Mouse (Mus musculus) CD4-positive, CD25-positive, alpha-beta regulatory T cell, adult 4 months (primary cell): Measurements from ENCODE around the gene Rasgef1b. TPM values are rescaled to one million over a fixed set of nuclear protein-coding genes. Genes with fewer than 3 reads are reported as not detected.

Experiments used
- ATAC-seq: one replicate; pipeline ENCODE4 v1.8.0; 2017
- polyA plus RNA-seq, 2 experiments: library from polyadenylated mRNA; unstranded; fragments of 100-300 nt; shearing (Covaris generic); gene quantifications; one replicate each; pipeline ENCODE4 v1.2.1; 2017

Gene Rasgef1b
- polyA plus RNA-seq, 2 experiments from 2014 or later: 1.5 to 4.1 TPM

- ATAC-seq: no peak
These were observed 241.6 kb downstream of the Rasgef1b start for GRCm38 (mm10) chr5:99487009-99487858.

GRCm38 (mm10) chr5:99483162-99483561 lies 245.7 kb downstream of the Rasgef1b start:
- ATAC-seq: no peak

DNA sequence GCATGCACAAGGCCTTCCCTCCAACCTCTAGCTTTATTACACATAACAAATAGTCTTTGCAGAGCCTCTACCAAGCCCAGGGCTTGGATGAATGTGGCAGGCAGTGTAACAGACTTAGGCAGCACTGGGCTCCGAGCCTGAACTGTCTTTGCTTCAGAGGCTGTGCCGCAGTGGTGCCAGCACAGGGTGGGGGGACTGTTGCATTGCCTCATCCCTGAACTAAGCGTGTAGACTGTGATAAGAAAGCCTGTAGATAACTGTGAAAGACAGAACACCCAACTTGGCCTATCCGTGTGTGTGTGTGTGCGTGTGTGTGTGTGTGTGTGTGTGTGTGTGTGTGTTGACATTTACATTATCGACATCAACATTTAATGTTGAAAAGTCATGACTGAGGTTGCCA lies 246.3 kb downstream of the Rasgef1b start:
- ATAC-seq: no peak

DNA sequence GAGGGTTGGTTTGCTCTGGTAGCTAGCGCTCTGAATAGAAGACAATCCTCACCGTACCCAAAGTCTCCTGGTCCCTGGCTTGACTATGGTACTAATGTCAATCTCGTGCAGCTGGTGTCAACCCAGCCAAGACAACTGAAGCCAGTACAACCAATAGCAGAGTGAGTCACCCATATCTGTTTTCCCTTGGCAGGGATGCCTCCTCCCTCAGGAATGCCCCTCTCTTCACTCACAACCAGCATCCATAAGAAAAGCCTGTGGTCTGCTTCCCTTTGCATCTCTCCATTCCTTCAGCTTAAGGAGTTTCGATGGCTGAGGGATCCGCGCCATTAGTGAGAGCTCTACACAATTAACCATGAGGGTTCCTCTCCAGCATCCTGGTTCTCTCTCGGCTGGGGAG lies 246.8 kb downstream of the Rasgef1b start:
- no peak for ATAC-seq

DNA sequence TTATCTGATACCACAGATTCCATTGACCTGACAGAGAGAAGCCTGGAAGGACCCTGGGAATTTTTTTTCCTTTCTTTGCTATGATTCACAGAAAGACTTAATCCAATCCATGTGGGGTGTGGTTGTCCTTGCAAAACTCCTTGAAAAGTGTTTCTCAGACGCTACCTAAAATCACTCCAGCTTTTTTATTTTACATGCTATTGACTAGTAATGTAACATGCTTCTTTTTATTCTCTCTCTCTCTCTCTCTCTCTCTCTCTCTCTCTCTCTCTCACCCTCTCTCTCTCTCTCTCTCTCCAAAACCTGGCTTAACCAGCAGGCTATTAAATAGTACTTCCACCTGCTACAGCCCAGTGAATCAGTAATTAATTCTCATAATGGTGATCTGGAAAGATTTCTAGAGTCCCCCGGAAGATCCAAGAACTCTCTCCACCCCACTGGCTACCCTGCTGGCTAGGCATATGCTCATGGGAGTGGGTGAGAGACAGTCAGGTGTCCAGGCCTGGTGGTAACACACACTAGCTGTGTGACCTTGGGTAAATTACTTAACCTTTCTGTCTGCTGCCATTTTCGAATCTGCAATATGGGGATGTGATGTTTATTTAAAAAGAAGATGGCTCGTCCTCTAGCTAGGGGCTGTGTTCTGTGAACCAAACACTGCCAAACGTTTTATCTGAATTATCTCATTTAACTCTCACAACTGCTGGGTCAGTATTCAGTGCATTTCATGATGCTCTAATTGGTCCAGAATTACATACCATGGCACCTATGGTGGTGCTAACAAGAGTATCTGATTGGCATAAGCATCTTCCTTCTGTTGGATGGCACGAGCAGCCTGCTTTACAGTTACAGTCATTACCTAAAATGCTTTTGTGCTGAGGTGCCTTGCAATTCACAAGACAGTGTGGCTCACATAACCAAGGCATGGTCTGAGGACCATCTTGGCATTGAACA lies 248.5 kb downstream of the Rasgef1b start:
- no peak for ATAC-seq

DNA sequence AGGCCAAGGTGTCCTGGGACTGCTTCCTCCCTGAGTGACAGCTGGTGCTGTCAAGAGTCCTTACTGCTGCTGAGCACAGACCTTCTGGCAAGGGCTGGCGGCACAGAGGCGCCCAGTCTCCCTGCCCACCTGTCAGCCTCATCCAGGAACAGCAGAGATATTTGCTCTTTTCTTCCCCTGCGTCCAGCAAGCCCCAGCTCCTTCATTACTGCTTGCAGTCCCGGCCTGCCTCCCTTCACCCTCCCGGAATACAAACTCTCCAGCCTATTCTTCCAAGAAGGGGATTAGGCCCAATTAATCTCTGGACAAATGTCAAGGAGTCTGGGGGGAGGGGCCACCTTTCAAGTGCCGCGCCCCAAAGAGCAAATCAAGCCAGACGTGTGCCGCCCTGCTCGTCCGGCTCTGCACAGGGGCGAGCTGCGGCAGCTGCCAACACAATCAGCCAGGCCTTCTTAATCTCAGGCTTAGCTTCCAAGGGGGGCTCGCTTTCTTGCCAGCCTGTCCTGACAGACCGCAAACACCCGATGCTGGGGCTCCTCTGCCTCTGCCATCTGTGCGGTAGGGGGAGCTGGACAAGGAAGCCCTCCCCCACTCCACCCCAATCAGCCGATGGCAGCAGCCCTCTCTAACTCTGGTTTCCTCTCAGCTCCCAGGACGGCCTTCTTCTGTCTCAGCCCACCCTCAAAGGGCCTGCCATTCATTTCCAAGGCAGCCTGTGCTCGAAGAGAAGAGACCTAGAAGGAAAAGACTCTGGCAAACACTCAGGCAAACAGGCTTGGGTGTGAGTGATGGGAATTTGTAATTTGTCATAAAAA lies 249.4 kb downstream of the Rasgef1b start:
- ATAC-seq: no peak

DNA sequence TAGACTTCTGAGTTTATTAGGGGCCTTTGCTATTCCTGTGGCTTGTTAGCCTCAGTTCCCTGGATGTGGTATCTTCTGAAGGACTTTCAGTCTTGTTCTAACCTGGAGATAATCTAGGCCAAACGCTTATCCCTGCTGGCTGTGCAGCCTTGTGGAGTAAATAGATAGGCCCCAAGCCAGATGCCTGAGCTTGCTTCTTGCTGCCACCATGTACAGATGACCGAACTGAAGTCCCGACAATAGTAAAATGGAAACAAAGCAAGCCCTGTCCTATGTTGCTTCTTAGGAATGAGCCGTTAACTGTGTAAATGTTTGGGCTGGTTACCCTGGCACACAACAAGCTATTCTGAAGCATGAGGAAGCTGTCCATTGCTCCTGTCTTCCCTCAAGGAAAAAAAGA lies 250.1 kb downstream of the Rasgef1b start:
- ATAC-seq: no peak

DNA sequence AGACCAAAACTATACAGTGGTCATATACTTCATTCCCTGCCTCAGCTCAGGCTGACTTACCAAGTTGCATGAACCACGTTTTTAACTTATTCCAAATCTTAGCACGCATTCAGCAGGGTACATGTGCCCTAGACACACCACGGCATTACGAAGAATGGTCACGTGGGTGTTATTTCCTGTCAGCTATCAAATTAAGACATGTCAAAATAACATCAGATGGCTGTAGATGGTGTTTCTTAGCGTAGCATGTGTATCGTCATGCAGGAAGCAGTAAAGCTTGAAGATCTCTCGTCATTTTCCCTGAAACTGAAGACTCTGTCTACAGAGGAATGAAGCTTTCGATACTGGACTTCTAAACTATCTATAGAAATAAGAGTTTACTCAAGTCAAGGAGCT lies 251.4 kb downstream of the Rasgef1b start:
- ATAC-seq: peak; percentile 87

DNA sequence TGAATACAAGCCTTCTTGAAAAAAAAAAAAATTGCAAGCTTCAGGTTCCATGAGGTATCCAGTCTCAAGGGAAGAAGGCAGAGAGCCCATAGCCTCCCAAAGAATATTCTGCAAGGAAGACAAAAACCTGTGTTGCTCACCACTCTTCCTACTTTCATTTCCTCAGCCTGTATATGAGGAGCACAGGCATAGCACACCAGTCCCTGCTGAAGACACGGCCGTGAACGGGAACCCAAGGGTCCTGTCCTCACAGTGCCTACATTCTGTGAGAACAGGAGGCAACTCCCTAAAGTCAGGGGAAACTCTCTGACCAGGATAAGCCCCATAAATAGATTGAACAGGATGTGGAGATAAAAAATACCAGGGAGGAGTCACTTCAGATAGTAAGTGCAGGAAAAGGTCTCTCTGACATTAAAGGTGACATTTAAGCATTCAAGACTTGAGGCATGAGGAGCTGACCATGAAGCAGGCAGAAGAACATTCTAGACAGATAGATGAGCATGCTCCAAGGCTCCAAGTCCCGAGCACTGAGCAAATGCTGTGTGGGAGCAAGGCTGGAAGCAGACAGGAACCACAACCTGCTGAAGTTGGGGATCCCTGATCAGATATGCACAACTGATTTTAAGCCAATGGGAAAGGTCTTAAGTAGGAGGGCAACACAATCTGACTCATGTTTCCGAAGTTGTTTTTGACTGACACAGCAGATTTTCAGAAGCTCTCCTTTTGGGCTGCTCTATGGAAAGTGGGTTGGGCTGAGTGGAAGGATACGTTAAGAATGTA lies 252.0 kb downstream of the Rasgef1b start:
- ATAC-seq: peak; percentile 46

- ATAC-seq: no peak
These were observed 256.1 kb downstream of the Rasgef1b start for GRCm38 (mm10) chr5:99472607-99473335.

GRCm38 (mm10) chr5:99471790-99472189 lies 257.1 kb downstream of the Rasgef1b start:
- ATAC-seq: no peak

- no peak for ATAC-seq
These were observed 258.3 kb downstream of the Rasgef1b start for GRCm38 (mm10) chr5:99470613-99471012.

DNA sequence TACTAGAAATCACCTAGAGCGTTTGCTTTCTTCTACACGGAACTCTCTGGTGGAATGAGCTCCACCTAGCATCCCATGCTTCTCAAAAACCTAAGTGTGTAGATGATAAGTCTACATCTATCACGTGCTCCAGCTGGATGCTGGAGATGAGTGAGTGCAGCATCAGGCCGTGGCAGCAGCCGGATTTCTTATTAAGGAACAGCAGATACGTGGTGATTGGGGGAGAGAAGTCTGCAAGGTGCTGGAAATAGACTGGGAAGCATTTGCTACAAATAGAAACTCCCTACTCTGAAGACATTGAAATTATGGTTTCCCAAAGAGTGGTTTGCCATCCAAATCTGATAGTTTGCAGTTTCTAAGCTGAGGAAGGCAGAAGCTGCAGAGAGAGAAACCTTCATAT lies 269.9 kb downstream of the Rasgef1b start:
- ATAC-seq: no peak

- no peak for ATAC-seq
These were observed 271.6 kb downstream of the Rasgef1b start for GRCm38 (mm10) chr5:99457291-99457690.

GRCm38 (mm10) chr5:99451939-99452338 lies 276.9 kb downstream of the Rasgef1b start:
- ATAC-seq: peak; percentile 23

- no peak for ATAC-seq
These were observed 277.4 kb downstream of the Rasgef1b start for GRCm38 (mm10) chr5:99451416-99451815.

DNA sequence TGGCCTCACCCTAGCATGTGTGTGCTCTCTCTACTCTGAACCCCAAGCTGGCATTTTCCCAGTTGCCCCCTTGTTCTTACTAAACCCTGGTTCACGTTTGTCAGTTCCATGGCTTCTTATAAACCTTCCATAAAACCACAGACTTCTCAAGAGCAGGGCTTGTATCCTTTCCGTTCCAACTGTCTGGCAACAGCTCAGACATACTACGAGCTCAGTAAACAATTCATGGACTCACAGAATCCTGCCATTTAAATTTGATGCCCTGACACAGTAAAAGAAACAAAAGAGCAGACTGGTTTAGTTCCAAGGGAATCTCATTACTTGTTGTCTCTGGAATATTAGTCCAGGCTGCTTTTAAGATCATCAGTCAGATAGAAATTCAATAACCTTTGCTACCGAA lies 277.9 kb downstream of the Rasgef1b start:
- no peak for ATAC-seq

DNA sequence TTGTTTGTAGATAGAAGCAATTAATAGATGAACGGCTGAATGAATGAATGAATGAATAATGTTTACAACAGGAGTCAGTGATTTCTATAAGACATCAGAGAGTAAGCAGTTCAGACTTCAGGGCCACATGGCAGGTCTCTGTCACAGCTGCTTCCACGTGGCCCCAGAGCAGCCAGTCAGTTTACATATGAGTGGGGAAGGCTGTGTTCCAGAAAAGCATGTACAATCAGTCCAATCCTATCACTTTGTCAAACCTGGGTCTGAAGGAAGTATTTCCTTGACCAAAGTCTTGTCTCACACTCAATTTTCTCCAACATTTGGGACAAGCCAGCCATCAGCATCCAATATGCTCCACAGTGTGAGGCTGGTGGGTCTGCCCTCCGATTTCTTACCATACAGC lies 278.4 kb downstream of the Rasgef1b start:
- no peak for ATAC-seq

GRCm38 (mm10) chr5:99447481-99447880 lies 281.4 kb downstream of the Rasgef1b start:
- ATAC-seq: no peak

- no peak for ATAC-seq
These were observed 283.6 kb downstream of the Rasgef1b start for GRCm38 (mm10) chr5:99445242-99445641.

DNA sequence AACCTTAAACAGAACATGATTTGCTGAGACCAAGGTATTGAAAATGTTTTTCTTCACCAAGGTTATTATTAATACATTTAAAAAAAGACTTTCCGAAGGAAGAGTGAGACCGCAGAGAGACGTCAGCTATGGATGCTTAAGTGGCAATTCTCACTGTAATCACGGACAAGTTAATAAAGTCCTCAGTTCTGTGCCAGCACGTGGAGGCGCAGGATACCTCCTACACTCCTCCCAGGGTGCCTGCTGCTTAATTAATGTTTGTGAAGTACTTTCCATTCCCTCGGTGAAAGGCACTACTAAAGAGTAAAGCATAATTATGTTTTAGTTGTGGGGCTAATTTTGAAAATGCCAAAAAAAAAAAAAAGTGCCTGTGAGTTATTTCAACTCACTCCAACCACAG lies 284.1 kb downstream of the Rasgef1b start:
- ATAC-seq: no peak
